Mouse (Mus musculus): Measurements from ENCODE around the gene Mrap2.

GRCm38 (mm10) chr9:87147927-87148326 lies 3.8 kb downstream of the Mrap2 start:
- no peak for TF ChIP-seq CTCF (IDR thresholded peaks at IDR 0.05; ENCODE audit: low read depth, low read length)
- no peak for TF ChIP-seq POLR2A (IDR thresholded peaks at IDR 0.05; ENCODE audit: extremely low read depth, insufficient read depth, low read length)

Measured in liver, adult 2 months (tissue).